In genomic region chr8:114783321-114783720, GRCm38 (mm10) we compare ENCODE assay signal across 9 mouse cellular contexts.
"Had no signal": no experiment of that assay in that cellular context is flagged by ENCODE, and none has a peak within 500 bp of the region (broad histone marks: within the 10 kb centered on the region; RNA-seq: fewer than 3 reads in every experiment).

No protein-coding gene starts in this region.

- DNase-seq: liver, embryonic 13.5 days; liver, postnatal 0 days; lung, postnatal 36 days; right cerebral cortex, adult 18-20 months; right cerebral cortex, postnatal 25 days; thymus, postnatal 4 days had no signal

- H3K4me3 ChIP-seq: limb, embryonic 10.5 days; liver, embryonic 13.5 days; midbrain, embryonic 13.5 days; neural tube, embryonic 15.5 days had no signal

- H3K4me2 ChIP-seq: liver, embryonic 13.5 days; midbrain, embryonic 13.5 days; neural tube, embryonic 15.5 days had no signal

- H3K36me3 ChIP-seq: limb, embryonic 10.5 days; liver, embryonic 13.5 days; midbrain, embryonic 13.5 days; neural tube, embryonic 15.5 days had no signal

- H3K27me3 ChIP-seq: liver, embryonic 13.5 days; neural tube, embryonic 15.5 days had no signal
